Mouse (Mus musculus): ENCODE results near the gene Pdcd6ip.
"Not testable (repeated sequence)": the region's sequence is repeated elsewhere in the genome, so short reads cannot be mapped to it uniquely, and the experiment has no call there.

The Pdcd6ip gene

DNA sequence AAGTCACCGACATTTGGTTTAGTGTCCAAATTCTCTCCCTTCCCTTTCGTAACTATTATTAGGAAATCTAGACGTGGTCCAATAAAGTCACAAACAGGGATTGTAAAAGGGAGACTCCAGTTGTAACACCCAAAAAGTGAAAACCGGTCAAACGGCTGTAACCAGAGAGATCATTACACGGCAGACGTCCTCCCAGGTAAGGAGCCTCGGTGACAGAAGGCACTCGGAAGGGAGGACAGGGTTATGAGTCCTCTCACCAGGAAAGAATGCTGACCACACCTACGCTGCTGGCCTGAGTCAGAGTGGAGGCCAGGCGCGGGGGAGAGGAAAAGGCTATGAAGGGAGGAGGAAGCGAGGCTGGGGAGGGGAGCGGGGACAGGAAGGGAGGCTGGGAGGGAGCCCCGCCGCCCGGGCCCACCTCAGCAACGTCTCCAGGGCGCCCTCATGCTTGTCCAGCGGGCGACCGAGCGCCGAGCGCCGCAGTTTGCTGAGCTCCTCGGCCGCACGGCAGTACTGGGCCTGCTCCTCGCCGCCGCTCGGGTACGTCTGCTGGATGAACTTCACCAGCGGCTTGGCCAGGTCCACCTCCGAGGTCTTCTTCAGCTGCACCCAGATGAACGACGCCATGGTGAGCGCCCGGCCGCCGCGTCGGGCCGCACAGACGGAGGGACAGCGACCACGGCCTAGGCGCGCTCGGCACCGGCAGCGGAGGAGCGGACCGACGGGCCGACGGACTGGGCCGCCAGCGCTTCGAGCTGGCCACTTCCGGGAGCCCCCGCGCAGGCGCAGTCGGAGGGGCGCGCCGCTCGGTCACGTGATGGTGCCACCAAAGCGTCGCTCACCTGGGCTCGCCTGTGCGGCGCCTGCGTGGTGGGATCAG lies at the start of gene Pdcd6ip:
TSS of gene Pdcd6ip (minus strand) at position 779 of the 880 bp plus-strand sequence.
- DNase-seq (ENCODE audit: low spot score), result peak; percentile 85

GRCm38 (mm10) chr9:113755888-113756719 lies 48.0 kb upstream of the Pdcd6ip start:
- peak; percentile 57 for DNase-seq (ENCODE audit: low spot score)

DNA sequence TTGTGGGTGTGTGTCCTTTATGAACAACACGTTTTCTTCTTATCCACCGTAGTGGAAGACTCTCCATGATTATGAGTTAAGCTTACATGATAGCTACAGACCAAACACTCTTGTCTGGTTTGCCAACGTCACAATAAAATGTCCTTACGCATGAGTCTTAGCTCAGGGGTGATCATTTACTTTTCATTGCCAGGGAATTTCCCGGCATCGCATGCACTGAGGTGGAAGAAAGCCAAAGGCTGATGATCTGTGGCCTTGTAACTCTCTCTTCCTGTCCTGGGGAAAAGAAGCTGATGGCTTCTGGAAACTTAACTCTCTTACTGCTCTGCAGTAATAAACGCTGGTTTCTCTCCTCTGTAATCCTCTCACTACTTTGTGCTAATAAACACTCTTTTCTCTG lies 41.3 kb upstream of the Pdcd6ip start:
- no peak for DNase-seq (ENCODE audit: low spot score)

- no peak for DNase-seq (ENCODE audit: low spot score)
Measured at GRCm38 (mm10) chr9:113743291-113743690, 35.2 kb upstream of the Pdcd6ip start.

DNA sequence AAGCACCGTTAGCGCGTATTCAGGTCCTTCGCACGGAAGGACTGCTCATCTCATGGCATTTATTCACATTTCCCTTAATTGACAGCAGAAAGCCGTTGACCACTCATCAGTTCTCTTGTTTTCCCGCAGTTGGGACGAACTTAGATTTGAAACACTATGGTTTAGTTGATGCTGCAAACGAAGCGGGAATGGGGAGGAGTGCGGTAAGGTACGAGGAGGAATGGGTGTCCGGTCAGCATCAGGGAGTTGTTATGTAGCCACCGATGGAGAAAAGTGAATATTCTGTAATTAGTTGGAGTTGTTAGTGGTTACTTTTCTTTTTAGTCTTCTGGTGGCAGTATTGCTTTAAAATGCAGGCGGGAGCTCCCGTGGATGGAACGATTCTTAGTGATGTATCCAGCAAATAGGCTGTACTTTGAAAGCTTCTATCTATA lies 34.3 kb upstream of the Pdcd6ip start:
- no peak for DNase-seq (ENCODE audit: low spot score)

DNA sequence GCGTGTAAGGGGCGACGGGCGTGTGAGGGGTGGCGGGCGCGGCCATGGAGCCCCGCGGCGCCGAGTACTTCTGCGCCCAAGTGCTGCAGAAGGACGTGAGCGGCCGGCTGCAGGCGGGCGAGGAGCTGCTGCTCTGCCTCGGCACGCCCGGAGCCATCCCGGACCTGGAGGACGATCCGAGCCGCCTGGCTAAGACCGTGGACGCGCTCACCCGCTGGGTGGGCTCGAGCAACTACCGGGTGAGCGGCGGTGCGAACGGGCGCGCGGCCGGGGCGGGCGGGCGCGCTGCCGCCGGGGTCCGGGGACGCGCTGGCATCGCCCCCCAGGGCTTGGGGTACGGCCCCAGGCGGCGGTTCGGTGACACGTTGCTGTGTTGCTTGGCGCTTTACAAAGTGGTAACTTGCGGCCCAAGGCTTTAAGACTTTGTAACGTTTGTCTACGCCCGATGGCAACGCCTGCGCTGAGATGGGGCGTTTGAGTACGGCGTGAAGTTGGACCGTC lies 33.6 kb upstream of the Pdcd6ip start:
- peak; percentile 56 for DNase-seq (ENCODE audit: low spot score)

GRCm38 (mm10) chr9:113741108-113741636 lies 33.1 kb upstream of the Pdcd6ip start, which contains the start of gene Clasp2:
TSS of gene Clasp2 (plus strand) at chr9:113741473.
- peak; percentile 70 for DNase-seq (ENCODE audit: low spot score)

DNA sequence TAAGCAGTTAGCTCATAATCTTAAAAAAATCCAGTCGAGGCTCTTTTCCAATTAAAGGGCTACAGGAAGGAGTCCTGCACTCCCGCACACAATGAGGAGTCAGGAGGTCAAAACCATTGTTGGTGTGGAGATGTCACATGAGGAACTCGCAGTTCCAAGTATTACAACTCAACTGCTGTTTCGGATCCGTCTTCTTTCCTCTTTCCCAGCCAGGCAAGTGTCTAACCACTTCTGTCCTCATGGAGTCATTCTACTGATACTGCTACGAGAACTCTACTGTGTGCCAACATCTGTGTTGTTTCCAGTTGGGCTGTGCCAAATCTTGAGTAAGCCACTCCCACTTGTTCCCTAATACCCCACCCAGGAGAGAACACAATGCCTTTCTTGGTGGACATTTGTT lies 30.9 kb upstream of the Pdcd6ip start:
- DNase-seq (ENCODE audit: low spot score), result no peak

GRCm38 (mm10) chr9:113738021-113738420 lies 30.0 kb upstream of the Pdcd6ip start:
- no peak for DNase-seq (ENCODE audit: low spot score)

DNA sequence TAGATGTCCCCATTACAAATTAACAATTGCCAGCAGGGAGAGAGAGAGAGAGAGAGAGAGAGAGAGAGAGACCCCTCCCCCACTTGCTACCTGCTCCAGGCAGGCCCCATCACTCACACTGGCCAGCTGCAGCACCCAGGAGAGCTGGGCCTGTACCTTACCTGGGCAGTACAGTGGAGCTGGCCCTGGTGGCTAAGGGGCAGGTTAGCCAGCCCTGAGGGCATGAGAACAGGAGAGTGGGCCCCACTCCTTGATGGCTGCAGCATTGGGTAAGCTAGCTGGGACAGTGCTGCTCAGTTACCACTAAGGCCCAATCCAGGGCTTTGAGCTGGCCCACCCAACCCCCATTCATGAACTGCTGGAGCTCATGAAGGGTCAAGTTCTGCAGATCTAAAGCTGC lies 27.9 kb upstream of the Pdcd6ip start:
- DNase-seq (ENCODE audit: low spot score), result no peak

- DNase-seq (ENCODE audit: low spot score), result no peak
Measured at GRCm38 (mm10) chr9:113731540-113731939, 23.5 kb upstream of the Pdcd6ip start.

DNA sequence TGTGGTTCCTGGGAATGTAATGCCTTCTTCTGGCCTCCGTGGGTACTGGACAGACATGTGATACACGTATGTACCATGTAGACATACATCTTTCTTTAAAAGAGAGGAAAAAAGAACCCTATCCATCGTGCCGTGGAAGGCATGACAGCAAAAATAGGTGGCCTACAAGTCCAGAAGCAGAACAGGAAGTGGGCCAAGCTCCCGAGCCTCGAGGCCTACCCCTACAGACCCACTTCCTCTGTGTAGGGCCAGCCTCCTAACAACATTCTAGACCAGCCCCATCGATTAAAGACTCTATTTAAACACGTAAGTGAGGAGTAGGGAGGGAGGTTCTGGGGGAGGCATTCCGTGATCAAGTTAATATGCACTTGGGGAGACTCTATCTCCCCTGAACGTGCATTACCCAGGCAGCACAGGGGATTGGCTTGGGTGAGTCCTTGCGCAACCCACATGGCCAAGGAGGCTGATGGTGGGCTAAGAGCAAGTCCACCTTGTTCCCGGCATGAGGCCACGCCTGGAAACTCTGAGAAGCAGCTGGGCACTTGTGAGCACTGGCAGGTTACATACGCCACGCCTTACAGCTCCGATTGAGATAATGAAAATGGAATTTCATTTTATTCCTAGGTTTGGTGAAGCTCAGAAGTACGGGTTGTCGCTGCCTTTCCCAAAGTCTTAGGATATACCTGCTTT lies 19.1 kb upstream of the Pdcd6ip start:
- DNase-seq (ENCODE audit: low spot score), result no peak

DNA sequence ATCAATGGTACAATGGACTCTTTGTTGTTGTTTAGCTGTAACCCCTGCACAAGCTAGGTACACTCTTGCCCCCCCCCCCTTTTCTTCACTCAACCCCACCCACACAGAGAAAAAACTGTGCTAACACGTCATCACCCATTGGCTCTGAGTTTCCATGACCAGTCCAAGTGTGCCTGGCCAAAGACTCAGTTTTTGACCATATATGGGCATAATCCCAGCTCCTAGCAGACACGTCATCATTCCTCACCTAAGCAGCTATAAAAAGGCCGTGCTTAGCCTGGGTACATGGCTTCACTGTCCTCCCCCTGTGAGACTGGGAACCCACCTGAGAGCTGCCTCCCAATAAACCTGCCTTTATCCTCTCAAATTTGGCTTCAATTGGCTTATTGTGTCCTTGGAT lies 18.1 kb upstream of the Pdcd6ip start:
- no peak for DNase-seq (ENCODE audit: low spot score)

- not testable (repeated sequence) for DNase-seq (ENCODE audit: low spot score)
Measured at GRCm38 (mm10) chr9:113725609-113726008, 17.6 kb upstream of the Pdcd6ip start.

DNA sequence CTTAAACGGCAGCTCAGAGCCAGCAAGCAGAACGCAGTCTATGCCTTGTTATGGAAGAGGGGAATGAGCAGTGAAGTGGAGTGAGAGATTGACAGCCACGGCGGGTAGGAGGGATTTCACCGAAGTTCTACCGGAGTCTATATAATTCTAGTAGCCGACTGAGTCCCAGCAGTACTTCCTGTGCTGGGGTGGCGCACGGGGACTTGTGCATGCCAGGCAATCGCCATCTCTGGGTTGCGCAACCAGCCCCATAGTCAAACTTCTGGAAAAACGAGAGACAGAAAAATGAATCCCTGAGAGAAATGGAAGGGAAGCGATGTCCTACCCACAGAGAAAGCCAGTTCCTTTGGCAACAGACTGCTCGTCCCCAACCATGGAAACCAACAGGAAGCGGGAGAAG lies 16.6 kb upstream of the Pdcd6ip start:
- no peak for DNase-seq (ENCODE audit: low spot score)

GRCm38 (mm10) chr9:113719063-113719462 lies 11.0 kb upstream of the Pdcd6ip start:
- no peak for DNase-seq (ENCODE audit: low spot score)

DNA sequence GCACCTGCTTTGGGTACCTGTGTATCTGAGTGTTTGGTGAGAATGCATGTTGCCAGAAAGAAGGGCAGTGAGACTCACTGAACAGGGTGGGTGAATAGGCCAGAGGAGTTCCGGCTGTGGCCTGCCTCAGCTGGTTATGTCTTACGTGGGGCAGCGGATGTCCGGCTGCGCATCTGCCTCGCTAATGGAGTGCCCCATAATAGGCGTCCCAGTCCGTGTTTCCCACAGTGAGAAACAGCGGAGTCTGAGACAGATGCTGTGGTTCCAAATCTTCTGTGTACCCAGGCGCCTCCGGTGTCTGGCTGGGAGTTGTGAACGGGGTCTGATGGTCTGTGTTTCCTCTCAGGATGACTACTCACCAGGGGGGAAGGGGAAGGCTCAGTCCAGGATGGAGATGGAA lies 2.8 kb upstream of the Pdcd6ip start:
- DNase-seq (ENCODE audit: low spot score), result no peak

GRCm38 (mm10) chr9:113708361-113709280 lies 562 bp upstream of the Pdcd6ip start:
- DNase-seq (ENCODE audit: low spot score), result no peak

- no peak for DNase-seq (ENCODE audit: low spot score)
Measured at GRCm38 (mm10) chr9:113706841-113707240, 1.2 kb downstream of the Pdcd6ip start.

DNA sequence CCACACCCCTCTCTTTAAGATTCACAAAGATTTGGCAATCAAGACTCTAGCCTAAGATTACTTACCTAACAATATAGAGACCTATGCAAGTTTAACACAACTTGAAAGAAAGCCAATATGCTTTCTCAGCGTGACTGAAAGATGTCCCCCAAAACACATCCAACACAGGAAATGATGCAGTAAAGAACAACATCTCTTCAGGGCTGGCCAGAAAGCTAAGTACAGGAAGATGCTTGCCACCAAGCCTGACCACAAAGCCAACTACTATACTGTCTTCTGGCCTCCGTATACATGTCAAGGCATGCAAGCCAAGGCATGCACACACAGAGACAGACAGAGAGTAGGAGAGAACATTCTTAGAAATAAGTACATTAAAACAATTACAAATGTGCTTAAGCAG lies 2.0 kb downstream of the Pdcd6ip start:
- DNase-seq (ENCODE audit: low spot score), result no peak

All from c-Kit-positive CD71-positive TER-119-positive erythroid progenitor cells, embryonic 14.5 days (primary cell).